Mouse (Mus musculus): ENCODE data around the gene Spint3. TPM values are rescaled to one million over a fixed set of nuclear protein-coding genes. Genes with fewer than 3 reads are reported as not detected.

Spint3 gene
- polyA plus RNA-seq, 1 experiment = not detected

GRCm38 (mm10) chr2:164543745-164544144 is 29.5 kb downstream of the Spint3 start:
- 63% methylated on average over 2 of the region's 2 CpGs for WGBS
- H3K4me1 ChIP-seq (ENCODE audit: control insufficient read depth, insufficient read depth, low read length) = no peaks in the 10 kb centered on the region; the same call in 1 of the 2 replicates
- no peak overlapping the region for H3K4me3 ChIP-seq (replicated peaks; ENCODE audit: control insufficient read depth, low read depth, low read length)
- no peak for TF ChIP-seq POLR2A (IDR thresholded peaks at IDR 0.05; ENCODE audit: borderline replicate concordance, control insufficient read depth, low read depth, low read length)
- TF ChIP-seq CTCF (IDR thresholded peaks at IDR 0.05; ENCODE audit: control insufficient read depth, insufficient read depth, low read length) = no peak
- no peak overlapping the region for H3K27ac ChIP-seq (ENCODE audit: control insufficient read depth, insufficient read depth, low read depth, low read length, poor library complexity)

- Histone ChIP-seq H3K4me3 (replicated peaks; ENCODE audit: control insufficient read depth, low read depth, low read length) (no peak overlapping the region), H3K27ac (ENCODE audit: control insufficient read depth, insufficient read depth, low read depth, low read length, poor library complexity) (no peak overlapping the region), H3K4me1 (ENCODE audit: control insufficient read depth, insufficient read depth, low read length) (no peaks in the 10 kb centered on the region; the same call in 1 of the 2 replicates)
- WGBS = 81% methylated on average over 7 of the region's 7 CpGs
- TF ChIP-seq POLR2A (IDR thresholded peaks at IDR 0.05; ENCODE audit: borderline replicate concordance, control insufficient read depth, low read depth, low read length) (no peak), CTCF (IDR thresholded peaks at IDR 0.05; ENCODE audit: control insufficient read depth, insufficient read depth, low read length) (no peak)
Observed at GRCm38 (mm10) chr2:164542598-164542997, 30.7 kb downstream of the Spint3 start.

- TF ChIP-seq POLR2A (IDR thresholded peaks at IDR 0.05; ENCODE audit: borderline replicate concordance, control insufficient read depth, low read depth, low read length) = no peak
- TF ChIP-seq CTCF (IDR thresholded peaks at IDR 0.05; ENCODE audit: control insufficient read depth, insufficient read depth, low read length) = no peak
- WGBS = 83% methylated on average over 5 of the region's 5 CpGs
- H3K4me3 ChIP-seq (replicated peaks; ENCODE audit: control insufficient read depth, low read depth, low read length) = no peak overlapping the region
- no peak overlapping the region for H3K27ac ChIP-seq (ENCODE audit: control insufficient read depth, insufficient read depth, low read depth, low read length, poor library complexity)
- H3K4me1 ChIP-seq (ENCODE audit: control insufficient read depth, insufficient read depth, low read length) = no peaks in the 10 kb centered on the region; the same call in 1 of the 2 replicates
Observed at GRCm38 (mm10) chr2:164542132-164542531, 31.1 kb downstream of the Spint3 start.

- WGBS = 42% methylated on average over 8 of the region's 8 CpGs
- H3K4me3 ChIP-seq (replicated peaks; ENCODE audit: control insufficient read depth, low read depth, low read length) = no peak overlapping the region
- H3K4me1 ChIP-seq (ENCODE audit: control insufficient read depth, insufficient read depth, low read length) = no peaks in the 10 kb centered on the region; the same call in 1 of the 2 replicates
- H3K27ac ChIP-seq (ENCODE audit: control insufficient read depth, insufficient read depth, low read depth, low read length, poor library complexity) = no peak overlapping the region
- no peak for TF ChIP-seq CTCF (IDR thresholded peaks at IDR 0.05; ENCODE audit: control insufficient read depth, insufficient read depth, low read length)
- TF ChIP-seq POLR2A (IDR thresholded peaks at IDR 0.05; ENCODE audit: borderline replicate concordance, control insufficient read depth, low read depth, low read length) = no peak
Observed at GRCm38 (mm10) chr2:164540652-164541427, 32.4 kb downstream of the Spint3 start.

- TF ChIP-seq CTCF (IDR thresholded peaks at IDR 0.05; ENCODE audit: control insufficient read depth, insufficient read depth, low read length) (no peak), POLR2A (IDR thresholded peaks at IDR 0.05; ENCODE audit: borderline replicate concordance, control insufficient read depth, low read depth, low read length) (no peak)
- Histone ChIP-seq H3K4me3 (replicated peaks; ENCODE audit: control insufficient read depth, low read depth, low read length) (no peak overlapping the region), H3K4me1 (ENCODE audit: control insufficient read depth, insufficient read depth, low read length) (no peaks in the 10 kb centered on the region), H3K27ac (ENCODE audit: control insufficient read depth, insufficient read depth, low read depth, low read length, poor library complexity) (no peak overlapping the region)
- WGBS = 62% methylated on average over 4 of the region's 4 CpGs
Observed at GRCm38 (mm10) chr2:164537003-164537402, 36.3 kb downstream of the Spint3 start.

GRCm38 (mm10) chr2:164534315-164534714 is 38.9 kb downstream of the Spint3 start:
- Histone ChIP-seq H3K4me3 (replicated peaks; ENCODE audit: control insufficient read depth, low read depth, low read length) (no peak overlapping the region), H3K4me1 (ENCODE audit: control insufficient read depth, insufficient read depth, low read length) (no peaks in the 10 kb centered on the region; the same call in 1 of the 2 replicates), H3K27ac (ENCODE audit: control insufficient read depth, insufficient read depth, low read depth, low read length, poor library complexity) (no peak overlapping the region)
- WGBS = 60% methylated on average over 10 of the region's 10 CpGs
- TF ChIP-seq POLR2A (IDR thresholded peaks at IDR 0.05; ENCODE audit: borderline replicate concordance, control insufficient read depth, low read depth, low read length) = no peak
- no peak for TF ChIP-seq CTCF (IDR thresholded peaks at IDR 0.05; ENCODE audit: control insufficient read depth, insufficient read depth, low read length)

GRCm38 (mm10) chr2:164531169-164531568 is 42.1 kb downstream of the Spint3 start:
- Histone ChIP-seq H3K27ac (ENCODE audit: control insufficient read depth, insufficient read depth, low read depth, low read length, poor library complexity) (no peak overlapping the region), H3K4me1 (ENCODE audit: control insufficient read depth, insufficient read depth, low read length) (peaks cover 4% of the 10 kb centered on the region; the same call in 1 of the 2 replicates), H3K4me3 (replicated peaks; ENCODE audit: control insufficient read depth, low read depth, low read length) (no peak overlapping the region)
- TF ChIP-seq POLR2A (IDR thresholded peaks at IDR 0.05; ENCODE audit: borderline replicate concordance, control insufficient read depth, low read depth, low read length) (no peak), CTCF (IDR thresholded peaks at IDR 0.05; ENCODE audit: control insufficient read depth, insufficient read depth, low read length) (peak; percentile 79)
- 5% methylated on average over 3 of the region's 3 CpGs for WGBS

- TF ChIP-seq CTCF (IDR thresholded peaks at IDR 0.05; ENCODE audit: control insufficient read depth, insufficient read depth, low read length) (no peak), POLR2A (IDR thresholded peaks at IDR 0.05; ENCODE audit: borderline replicate concordance, control insufficient read depth, low read depth, low read length) (no peak)
Observed at GRCm38 (mm10) chr2:164528557-164528956, 44.7 kb downstream of the Spint3 start.

More at GRCm38 (mm10) chr2:164528557-164528956, 44.7 kb downstream of the Spint3 start:
- Histone ChIP-seq H3K27ac (ENCODE audit: control insufficient read depth, insufficient read depth, low read depth, low read length, poor library complexity) (no peak overlapping the region), H3K4me1 (ENCODE audit: control insufficient read depth, insufficient read depth, low read length) (peaks cover 6% of the 10 kb centered on the region; the same call in 1 of the 2 replicates), H3K4me3 (replicated peaks; ENCODE audit: control insufficient read depth, low read depth, low read length) (no peak overlapping the region)
- WGBS = 47% methylated on average over 5 of the region's 5 CpGs

Data from bone marrow, adult 2 months (tissue).